Mouse (Mus musculus) CH12.LX (cell line): ENCODE measurements at regions not wholly inside any gene's neighbourhood (a gene's known extent, or its start where the extent isn't known, plus 50 kb on each side); places are given as distances from the start of the nearest gene placed in this dataset.
"Not testable (repeated sequence)": the region's sequence is repeated elsewhere in the genome, so short reads cannot be mapped to it uniquely, and the experiment has no call there.

Source experiments
- DNase-seq: peaks from one replicate; pipeline ENCODE4 v3.0.0-alpha.2; 2013; ENCODE audit errors: extremely low read depth
- H3K27ac ChIP-seq: 2 replicates; pipeline ENCODE4 v1.5.1; 2012; ENCODE audit warnings: low read depth, mild to moderate bottlenecking, control low read depth, moderate library complexity; ENCODE audit not compliant: insufficient read depth
- H3K27me3 ChIP-seq: replicated peaks from 2 replicates; pipeline ENCODE3; 2012; ENCODE audit warnings: inconsistent platforms
- H3K36me3 ChIP-seq, 2 experiments: replicated peaks in 1 of 2; 2 replicates each; pipeline versions ENCODE3 to v1.6.1; 2012; ENCODE audit warnings: inconsistent platforms in 1 of 2, low read length in 1 of 2, mild to moderate bottlenecking in 1 of 2, mixed read lengths in 1 of 2, moderate library complexity in 1 of 2; ENCODE audit not compliant: control insufficient read depth in 1 of 2, insufficient read depth in 1 of 2
- H3K4me1 ChIP-seq, 2 experiments: 2 replicates each; pipeline ENCODE4 v1.6.1; 2012; ENCODE audit warnings: inconsistent platforms in 1 of 2, moderate library complexity in 1 of 2; ENCODE audit not compliant: insufficient read depth in 2 of 2, control insufficient read depth in 1 of 2
- H3K4me2 ChIP-seq: 2 replicates; pipeline ENCODE4 v1.6.1; 2012; ENCODE audit warnings: low read depth, mild to moderate bottlenecking, control low read depth; ENCODE audit not compliant: poor library complexity, insufficient read depth, severe bottlenecking
- H3K4me3 ChIP-seq, 3 experiments: fragments of 150-350 bp in 1 of 3; sonication (generic) in 1 of 3; replicated peaks in 1 of 3; 2 replicates each; pipeline versions ENCODE3 to v1.5.1; 2011 to 2012; ENCODE audit warnings: low read depth in 2 of 3, low read length in 2 of 3, mild to moderate bottlenecking in 2 of 3, moderate library complexity in 2 of 3, control low read depth in 1 of 3, improper control_type of control experiment in 1 of 3, inconsistent platforms in 1 of 3, mixed read lengths in 1 of 3; ENCODE audit not compliant: poor library complexity in 1 of 3
- H3K79me2 ChIP-seq: replicated peaks from 2 replicates; pipeline ENCODE4 v1.6.1; 2012; ENCODE audit warnings: mild to moderate bottlenecking, moderate library complexity; ENCODE audit not compliant: control insufficient read depth, poor library complexity, insufficient read depth, severe bottlenecking; ENCODE audit errors: extremely low read depth
- H3K9ac ChIP-seq: 2 replicates; pipeline ENCODE4 v1.6.1; 2012; ENCODE audit warnings: low read depth, mild to moderate bottlenecking, control low read depth, moderate library complexity; ENCODE audit not compliant: insufficient read depth
- H3K9me3 ChIP-seq: replicated peaks from 2 replicates; pipeline ENCODE3; 2012; ENCODE audit warnings: low read length, inconsistent platforms, mixed read lengths
- CHD2 ChIP-seq: IDR thresholded peaks from 2 replicates; pipeline ENCODE4 v1.6.1; 2011; ENCODE audit warnings: low read length, improper control_type of control experiment
- EP300 ChIP-seq: IDR thresholded peaks from 2 replicates; pipeline ENCODE4 v1.6.1; 2011; ENCODE audit warnings: low read length, improper control_type of control experiment
- GABPA ChIP-seq: IDR thresholded peaks from 2 replicates; pipeline ENCODE4 v1.6.1; 2012; ENCODE audit warnings: low read depth, low read length, improper control_type of control experiment, inconsistent platforms; ENCODE audit not compliant: insufficient replicate concordance
- JUN ChIP-seq: IDR thresholded peaks from 2 replicates; pipeline ENCODE4 v1.6.1; 2011; ENCODE audit warnings: low read depth, mild to moderate bottlenecking, low read length, improper control_type of control experiment, moderate library complexity; ENCODE audit not compliant: insufficient read depth
- MAZ ChIP-seq: IDR thresholded peaks from 2 replicates; pipeline ENCODE4 v1.6.1; 2012; ENCODE audit warnings: low read depth, mild to moderate bottlenecking, inconsistent platforms, low read length, improper control_type of control experiment, moderate library complexity
- NRF1 ChIP-seq: IDR thresholded peaks from 2 replicates; pipeline ENCODE4 v1.6.1; 2014; ENCODE audit warnings: low read depth, mild to moderate bottlenecking, inconsistent platforms, low read length, improper control_type of control experiment, moderate library complexity
- POLR2AphosphoS2 ChIP-seq: IDR thresholded peaks from 2 replicates; pipeline ENCODE4 v1.6.1; 2011; ENCODE audit warnings: low read depth, low read length, improper control_type of control experiment
- UBTF ChIP-seq: IDR thresholded peaks from 2 replicates; pipeline ENCODE4 v1.6.1; 2012; ENCODE audit warnings: low read depth, mild to moderate bottlenecking, inconsistent platforms, low read length, improper control_type of control experiment, moderate library complexity
- dilution Hi-C: fragments of 300-500 bp; cut with MboI; formaldehyde crosslinking; loops from 2 replicates; pipeline ENCODE4 v1.14.3; 2020; ENCODE audit warnings: low sequenced_read_pairs; ENCODE audit not compliant: extremely low pct_unique_long_range_greater_than_20kb, extremely low pct_ligation_motif_present
- in situ Hi-C: fragments of 300-500 bp; cut with MboI; formaldehyde crosslinking; loops from 3 replicates; pipeline ENCODE4 v1.14.3; 2019; ENCODE audit warnings: low sequenced_read_pairs, low pct_ligation_motif_present, low pct_unique_long_range_greater_than_20kb, mixed read lengths

- H3K4me1 ChIP-seq: no peaks in the 10 kb centered on the region
- no peaks in the 10 kb centered on the region for H3K79me2 ChIP-seq
- TF ChIP-seq MAZ (no peak), CHD2 (no peak), POLR2AphosphoS2 (no peak), EP300 (no peak), GABPA (no peak)
- peaks cover 20% of the 10 kb centered on the region for H3K9me3 ChIP-seq
- H3K4me3 ChIP-seq: no peak overlapping the region
- H3K27me3 ChIP-seq: no peaks in the 10 kb centered on the region
- H3K9ac ChIP-seq: no peak overlapping the region
- H3K27ac ChIP-seq: no peak overlapping the region
- DNase-seq: no peak
- no peaks in the 10 kb centered on the region for H3K36me3 ChIP-seq
- dilution Hi-C loops (no loop called here), in situ Hi-C loops (no loop called here)
- H3K4me2 ChIP-seq: no peak overlapping the region
Measured at GRCm38 (mm10) chr12:95489374-95489773, 202.7 kb upstream of the Flrt2 start.

GRCm38 (mm10) chr12:95489848-95490247 is 202.2 kb upstream of the Flrt2 start:
- no peak for TF ChIP-seq NRF1
- TF ChIP-seq JUN: no peak
- no peak for TF ChIP-seq UBTF
- Histone ChIP-seq H3K9ac (no peak overlapping the region), H3K4me3 (no peak overlapping the region), H3K27me3 (no peaks in the 10 kb centered on the region), H3K79me2 (no peaks in the 10 kb centered on the region), H3K4me2 (no peak overlapping the region), H3K4me1 (no peaks in the 10 kb centered on the region), H3K9me3 (peaks cover 22% of the 10 kb centered on the region), H3K36me3 (no peaks in the 10 kb centered on the region), H3K27ac (no peak overlapping the region)
- dilution Hi-C loops (no loop called here), in situ Hi-C loops (no loop called here)
- no peak for DNase-seq

- DNase-seq, H3K4me2 ChIP-seq, dilution Hi-C loops, H3K27me3 ChIP-seq, H3K27ac ChIP-seq, H3K4me1 ChIP-seq, in situ Hi-C loops, H3K9ac ChIP-seq, H3K4me3 ChIP-seq, H3K79me2 ChIP-seq, H3K36me3 ChIP-seq: not testable (repeated sequence)
- H3K9me3 ChIP-seq: peaks cover 25% of the 10 kb centered on the region
Measured at GRCm38 (mm10) chr12:95491806-95492436, 200.1 kb upstream of the Flrt2 start.
